Comparison of ENCODE assay signal across 19 mouse cellular contexts in genomic region chr4:57137371-57138092, GRCm38 (mm10). TPM values are rescaled to one million over a fixed set of nuclear protein-coding genes. Genes with fewer than 3 reads are reported as not detected.
DNase-seq lines count a peak whose midpoint lies in the region; ATAC-seq and TF ChIP-seq lines count a peak whose summit lies in the region.
"Had no signal": no experiment of that assay in that cellular context is flagged by ENCODE, and none has a peak within 500 bp of the region (broad histone marks: within the 10 kb centered on the region; RNA-seq: fewer than 3 reads in every experiment).

No protein-coding gene starts in this region.

- WGBS in intestine, postnatal 0 days = 33% methylated on average over 8 of the region's 8 CpGs

- no peak for ATAC-seq in intestine, postnatal 0 days
- ATAC-seq in megakaryocyte-erythroid progenitor cell, adult 5-6 weeks (replicated peaks; ENCODE audit: low FRiP score, low TSS enrichment, poor library complexity, severe bottlenecking) = no peak
- ATAC-seq: forebrain, embryonic 16.5 days; Patski had no signal

- DNase-seq in cerebellum, adult 9-10 months = peak; percentile 59
- no peak for DNase-seq in cerebellum, postnatal 4 days (ENCODE audit: low spot score in 2 of 2)
- peak; percentile 7 for DNase-seq in adipocyte (ENCODE audit: low spot score)
- peak; percentile 82 for DNase-seq in kidney, postnatal 14 days
- no peak for DNase-seq in neural tube, embryonic 10.5 days (ENCODE audit: extremely low spot score, low spot score)
- DNase-seq: B cell, adult 2 months; layer of hippocampus, adult 9-11 months; lung, postnatal 36 days; retina, postnatal 1 day; spleen, adult 18-20 months; thymus, postnatal 25 days had no signal

- peaks cover 4% of the 10 kb centered on the region; the same call in 1 of the 2 replicates for H3K4me1 ChIP-seq in intestine, postnatal 0 days (replicated peaks; ENCODE audit: control insufficient read depth, insufficient read depth, low read length)

- H3K27me3 ChIP-seq in intestine, postnatal 0 days (replicated peaks; ENCODE audit: control insufficient read depth, insufficient read depth, low read length) = no peaks in the 10 kb centered on the region

- no peak overlapping the region for H3K4me3 ChIP-seq in intestine, postnatal 0 days (ENCODE audit: low read depth, low read length)
- H3K4me3 ChIP-seq: heart, embryonic 12.5 days; hindbrain, embryonic 10.5 days had no signal

- H3K36me3 ChIP-seq in intestine, postnatal 0 days (ENCODE audit: control insufficient read depth, insufficient read depth) = no peaks in the 10 kb centered on the region
- H3K36me3 ChIP-seq: heart, embryonic 12.5 days; hindbrain, embryonic 10.5 days had no signal

- H3K9ac ChIP-seq in intestine, postnatal 0 days (ENCODE audit: low read depth, low read length) = no peak overlapping the region
- H3K9ac ChIP-seq: heart, embryonic 12.5 days; liver, embryonic 14.5 days had no signal

- H3K4me2 ChIP-seq in intestine, postnatal 0 days (replicated peaks; ENCODE audit: low read depth) = peak overlapping the region; percentile 41
- H3K4me2 ChIP-seq: heart, embryonic 12.5 days; midbrain, embryonic 11.5 days had no signal

- peak overlapping the region; percentile 41 for H3K27ac ChIP-seq in intestine, postnatal 0 days (ENCODE audit: low read depth, low read length)
- H3K27ac ChIP-seq: hindbrain, embryonic 10.5 days; liver, embryonic 14.5 days had no signal

- H3K9me3 ChIP-seq in intestine, postnatal 0 days (ENCODE audit: control insufficient read depth) = no peaks in the 10 kb centered on the region
- H3K9me3 ChIP-seq: heart, embryonic 12.5 days; hindbrain, embryonic 10.5 days had no signal

- no peak for TF ChIP-seq CTCF in intestine, postnatal 0 days (IDR thresholded peaks at IDR 0.05; ENCODE audit: low read depth)

RNA-seq across cellular contexts. Expression of gene Epb41l4b, which starts 5.7 kb away (rescaled TPM):
- 47.7 and 47.8 TPM in 2 replicates for polyA plus RNA-seq in intestine, postnatal 0 days (2015; fragmentation: Nextera tagmentation; extraction: Ambion mirVana)
- 1.6 and 3.5 TPM in 2 replicates for total RNA-seq in megakaryocyte-erythroid progenitor cell, adult 5-6 weeks (2014; fragmentation: Nextera tagmentation)
- 0.47 and 3.0 TPM in 2 replicates for total RNA-seq in megakaryocyte-erythroid progenitor cell, adult 5-6 weeks (2017)

Comparison
In these comparisons a context has a peak if more than half of its experiments do, and no peak if none do; other contexts are left out.
1. DNase-seq: peak in cerebellum, adult 9-10 months (single experiment), adipocyte (single experiment) and kidney, postnatal 14 days (single experiment); none in cerebellum, postnatal 4 days (0 of 2) and neural tube, embryonic 10.5 days (single experiment).